In the genomic region with DNA sequence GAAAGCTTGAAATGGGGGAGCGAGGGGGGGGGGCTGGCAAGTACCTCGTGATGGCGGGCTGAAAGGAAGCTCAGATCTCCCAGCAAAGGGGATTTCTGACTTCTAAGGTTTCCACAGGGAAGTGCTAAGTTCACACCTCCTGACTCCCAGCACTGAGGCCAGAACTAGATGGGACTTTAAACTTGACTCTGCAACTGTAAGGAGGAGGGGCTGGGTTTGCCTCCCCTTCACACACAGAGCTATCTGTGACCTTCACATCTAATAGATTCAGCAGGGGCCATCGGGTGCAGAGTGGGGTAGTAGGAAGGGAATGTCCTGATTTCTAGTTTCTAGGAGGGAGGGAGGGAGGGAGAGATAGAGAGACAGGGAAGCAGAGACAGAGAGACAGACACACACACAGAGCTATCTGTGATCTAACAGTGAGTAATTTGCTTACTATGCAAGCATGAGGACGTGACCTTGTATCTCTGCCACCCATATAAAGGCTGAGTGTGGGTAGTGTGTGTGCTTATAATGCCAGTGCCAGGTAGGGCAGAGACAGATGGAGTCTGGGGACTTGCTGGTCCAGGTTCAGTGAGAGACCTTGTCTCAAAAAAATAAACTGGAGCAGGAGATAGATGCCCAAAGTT, we compare ENCODE assay signal across 19 mouse cellular contexts.
A peak's percentile ranks its signal among the peaks of the same experiment; 100 is the strongest.
DNase-seq lines count a peak whose midpoint lies in the region; ATAC-seq and TF ChIP-seq lines count a peak whose summit lies in the region.
"Had no signal": no experiment of that assay in that cellular context is flagged by ENCODE, and none has a peak within 500 bp of the region (broad histone marks: within the 10 kb centered on the region; RNA-seq: fewer than 3 reads in every experiment).

No protein-coding gene starts in this region.

- H3K36me3 ChIP-seq in kidney, postnatal 0 days (ENCODE audit: insufficient read depth, low read length), result no peaks in the 10 kb centered on the region
- no peaks in the 10 kb centered on the region for H3K36me3 ChIP-seq in kidney, embryonic 15.5 days
- H3K36me3 ChIP-seq in intestine, embryonic 16.5 days (ENCODE audit: control insufficient read depth, insufficient read depth, low read length), result no peaks in the 10 kb centered on the region
- no peaks in the 10 kb centered on the region for H3K36me3 ChIP-seq in liver, embryonic 14.5 days (replicated peaks; ENCODE audit: control insufficient read depth, insufficient read depth, low read depth)
- H3K36me3 ChIP-seq in stomach, embryonic 16.5 days (ENCODE audit: control insufficient read depth, insufficient read depth, low read length), result no peaks in the 10 kb centered on the region
- H3K36me3 ChIP-seq: embryonic facial prominence, embryonic 12.5 days; midbrain, embryonic 15.5 days had no signal

- H3K27me3 ChIP-seq in kidney, postnatal 0 days (ENCODE audit: insufficient read depth, low read length), result no peaks in the 10 kb centered on the region
- H3K27me3 ChIP-seq in kidney, embryonic 15.5 days, result no peaks in the 10 kb centered on the region
- H3K27me3 ChIP-seq in intestine, embryonic 16.5 days (replicated peaks; ENCODE audit: control insufficient read depth, insufficient read depth, low read length), result no peaks in the 10 kb centered on the region
- no peaks in the 10 kb centered on the region; the same call in 1 of the 2 replicates for H3K27me3 ChIP-seq in liver, embryonic 14.5 days (ENCODE audit: control insufficient read depth, insufficient read depth, low read length)
- H3K27me3 ChIP-seq in stomach, embryonic 16.5 days (ENCODE audit: control insufficient read depth, insufficient read depth, low read length), result no peaks in the 10 kb centered on the region
- H3K27me3 ChIP-seq: embryonic facial prominence, embryonic 12.5 days had no signal

- 29% methylated on average over 5 of the region's 5 CpGs for WGBS in kidney, postnatal 0 days
- 16% methylated on average over 5 of the region's 5 CpGs for WGBS in kidney, embryonic 15.5 days
- WGBS in intestine, embryonic 16.5 days, result 26% methylated on average over 5 of the region's 5 CpGs
- 35% methylated on average over 5 of the region's 5 CpGs for WGBS in liver, embryonic 14.5 days (ENCODE audit: insufficient replicate concordance)
- WGBS in stomach, embryonic 16.5 days, result 28% methylated on average over 5 of the region's 5 CpGs

- DNase-seq in kidney, postnatal 0 days (ENCODE audit: low spot score), result peak; percentile 27
- no peak for DNase-seq in liver, embryonic 14.5 days (ENCODE audit: low read depth in 3 of 3, low spot score in 3 of 3)
- DNase-seq in cerebellum, postnatal 4 days (ENCODE audit: low spot score in 2 of 2), result no peak
- DNase-seq in adrenal gland, postnatal 14 days, result no peak
- DNase-seq: adrenal gland, postnatal 36 days; cerebellum, adult 18-20 months; gastrocnemius, postnatal 10 days; heart, adult 18-20 months; kidney, adult 9 months had no signal

- H3K4me3 ChIP-seq in kidney, postnatal 0 days (replicated peaks; ENCODE audit: low read depth, low read length), result no peak overlapping the region
- no peak overlapping the region for H3K4me3 ChIP-seq in kidney, embryonic 15.5 days (replicated peaks)
- no peak overlapping the region for H3K4me3 ChIP-seq in intestine, embryonic 16.5 days (ENCODE audit: low read length)
- H3K4me3 ChIP-seq in liver, embryonic 14.5 days (ENCODE audit: insufficient read depth in 1 of 2, low read depth in 2 of 2, low read length in 2 of 2), result no peak overlapping the region
- no peak overlapping the region for H3K4me3 ChIP-seq in stomach, embryonic 16.5 days (replicated peaks; ENCODE audit: low read length)
- H3K4me3 ChIP-seq: embryonic facial prominence, embryonic 12.5 days; erythroblast, embryonic 14.5 days; midbrain, embryonic 15.5 days; myocyte had no signal

- 0 out of 2 replicates have a peak, but pooled peaks have one; percentile 38 for ATAC-seq in kidney, postnatal 0 days (replicated peaks; ENCODE audit: low FRiP score, low read depth)
- ATAC-seq in kidney, embryonic 15.5 days (replicated peaks; ENCODE audit: low FRiP score), result no peak
- ATAC-seq in intestine, embryonic 16.5 days, result peak; percentile 97
- 0 out of 2 replicates have a peak, but pooled peaks have one; percentile 43 for ATAC-seq in liver, embryonic 14.5 days (ENCODE audit: insufficient read depth)
- peak; percentile 47; the same call in 1 of the 2 replicates for ATAC-seq in stomach, embryonic 16.5 days (ENCODE audit: insufficient read depth, low FRiP score)
- ATAC-seq: forebrain, embryonic 14.5 days; lung, postnatal 0 days; midbrain, embryonic 15.5 days; Patski had no signal

- no peak for TF ChIP-seq EP300 in liver, embryonic 14.5 days (IDR thresholded peaks at IDR 0.05; ENCODE audit: low read depth)

- no peaks in the 10 kb centered on the region for H3K9me3 ChIP-seq in kidney, postnatal 0 days (replicated peaks; ENCODE audit: low read length)
- no peaks in the 10 kb centered on the region for H3K9me3 ChIP-seq in kidney, embryonic 15.5 days (replicated peaks)
- no peaks in the 10 kb centered on the region for H3K9me3 ChIP-seq in intestine, embryonic 16.5 days (ENCODE audit: control insufficient read depth, low read length)
- no peaks in the 10 kb centered on the region for H3K9me3 ChIP-seq in liver, embryonic 14.5 days (ENCODE audit: control insufficient read depth, low read length)
- H3K9me3 ChIP-seq in stomach, embryonic 16.5 days (replicated peaks; ENCODE audit: control insufficient read depth, low read length), result no peaks in the 10 kb centered on the region
- H3K9me3 ChIP-seq: embryonic facial prominence, embryonic 12.5 days; midbrain, embryonic 15.5 days had no signal

- no peak for TF ChIP-seq CTCF in kidney, postnatal 0 days (IDR thresholded peaks at IDR 0.05; ENCODE audit: low read depth)
- no peak for TF ChIP-seq CTCF in liver, embryonic 14.5 days (IDR thresholded peaks at IDR 0.05; ENCODE audit: low read depth)

- no peak overlapping the region for H3K27ac ChIP-seq in kidney, postnatal 0 days
- no peak overlapping the region for H3K27ac ChIP-seq in kidney, embryonic 15.5 days
- H3K27ac ChIP-seq in intestine, embryonic 16.5 days (ENCODE audit: low read length), result peak overlapping the region; percentile 1; the same call in 1 of the 2 replicates
- no peak overlapping the region for H3K27ac ChIP-seq in liver, embryonic 14.5 days
- no peak overlapping the region for H3K27ac ChIP-seq in stomach, embryonic 16.5 days (ENCODE audit: low read length)
- H3K27ac ChIP-seq: embryonic facial prominence, embryonic 12.5 days; midbrain, embryonic 15.5 days had no signal

- H3K4me2 ChIP-seq in kidney, postnatal 0 days (ENCODE audit: low read length), result no peak overlapping the region
- H3K4me2 ChIP-seq in kidney, embryonic 15.5 days, result no peak overlapping the region
- H3K4me2 ChIP-seq in intestine, embryonic 16.5 days (ENCODE audit: low read depth, low read length), result no peak overlapping the region
- no peak overlapping the region for H3K4me2 ChIP-seq in liver, embryonic 14.5 days (ENCODE audit: low read depth)
- H3K4me2 ChIP-seq in stomach, embryonic 16.5 days (ENCODE audit: low read depth, low read length), result no peak overlapping the region
- H3K4me2 ChIP-seq: embryonic facial prominence, embryonic 12.5 days; midbrain, embryonic 15.5 days had no signal

- H3K4me1 ChIP-seq in kidney, postnatal 0 days (replicated peaks; ENCODE audit: insufficient read depth, low read length), result no peaks in the 10 kb centered on the region
- H3K4me1 ChIP-seq in kidney, embryonic 15.5 days, result peaks cover 25% of the 10 kb centered on the region
- 0 out of 2 replicates have a peak, but pooled peaks cover 3% of the 10 kb centered on the region for H3K4me1 ChIP-seq in intestine, embryonic 16.5 days (ENCODE audit: control insufficient read depth, insufficient read depth, low read length)
- H3K4me1 ChIP-seq in liver, embryonic 14.5 days (replicated peaks; ENCODE audit: control insufficient read depth in 2 of 2, insufficient read depth in 2 of 2, low read length in 1 of 2), result peaks cover 0 to 3% of the 10 kb centered on the region in 2 experiments; a peak in 1 of 4 replicates
- H3K4me1 ChIP-seq in stomach, embryonic 16.5 days (ENCODE audit: control insufficient read depth, insufficient read depth, low read length), result peaks cover 7% of the 10 kb centered on the region; the same call in 1 of the 2 replicates

- no peak overlapping the region for H3K9ac ChIP-seq in kidney, postnatal 0 days (ENCODE audit: low read depth, low read length)
- no peak overlapping the region for H3K9ac ChIP-seq in kidney, embryonic 15.5 days
- H3K9ac ChIP-seq in intestine, embryonic 16.5 days (ENCODE audit: low read depth, low read length), result no peak overlapping the region
- no peak overlapping the region for H3K9ac ChIP-seq in liver, embryonic 14.5 days (replicated peaks)
- no peak overlapping the region; the same call in 1 of the 2 replicates for H3K9ac ChIP-seq in stomach, embryonic 16.5 days (ENCODE audit: low read length)
- H3K9ac ChIP-seq: embryonic facial prominence, embryonic 12.5 days; midbrain, embryonic 15.5 days had no signal
